Mouse (Mus musculus): ENCODE data around the gene Ccnq.

DNA sequence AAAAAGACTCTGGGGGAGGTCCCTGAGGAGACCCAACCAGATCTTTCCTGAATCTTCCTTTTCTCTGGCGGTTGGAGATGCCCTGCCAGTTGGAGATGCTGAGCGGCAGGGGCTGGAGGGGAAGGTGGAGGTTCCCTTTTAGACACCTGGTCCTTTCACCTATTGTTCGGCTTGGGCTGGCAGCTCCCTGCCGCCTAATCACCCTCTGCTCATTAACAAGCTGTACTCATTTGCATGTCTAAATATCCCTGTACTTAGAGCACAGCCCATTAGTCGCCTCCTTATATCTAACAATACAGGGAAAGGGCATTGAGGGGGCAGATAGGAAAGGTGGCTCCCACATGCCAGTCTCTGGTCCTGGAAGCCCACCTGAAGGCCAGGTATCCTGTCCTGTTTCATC is 40.5 kb upstream of the Ccnq start:
- TF ChIP-seq POLR2A (IDR thresholded peaks at IDR 0.05; ENCODE audit: borderline replicate concordance, extremely low read depth, insufficient read depth, insufficient read length, poor library complexity, severe bottlenecking), result no peak
- TF ChIP-seq CTCF (IDR thresholded peaks at IDR 0.05; ENCODE audit: borderline replicate concordance, extremely low read depth, insufficient read depth, insufficient read length), result no peak

Data from brain, embryonic 14.5 days (tissue).